Mouse (Mus musculus): ENCODE results near the gene Sost. TPM values are rescaled to one million over a fixed set of nuclear protein-coding genes. Genes with fewer than 3 reads are reported as not detected.

Sost gene
- polyA plus RNA-seq, 1 experiment: not detected

GRCm38 (mm10) chr11:101964647-101965046, 2.2 kb downstream of the Sost start:
- Histone ChIP-seq H3K9me3 (ENCODE audit: control insufficient read depth, low read length) (peaks cover 3% of the 10 kb centered on the region; the same call in 1 of the 2 replicates), H3K36me3 (ENCODE audit: control insufficient read depth) (no peaks in the 10 kb centered on the region), H3K4me1 (ENCODE audit: control insufficient read depth) (no peaks in the 10 kb centered on the region), H3K4me3 (replicated peaks) (no peak overlapping the region), H3K27me3 (ENCODE audit: control insufficient read depth) (peaks cover 78% of the 10 kb centered on the region)
- no peak for TF ChIP-seq GATA1 (IDR thresholded peaks at IDR 0.05; ENCODE audit: low read length)
- no peak for TF ChIP-seq TAL1 (IDR thresholded peaks at IDR 0.05; ENCODE audit: low read length)

GRCm38 (mm10) chr11:101963473-101964291, 3.1 kb downstream of the Sost start:
- peaks cover 83% of the 10 kb centered on the region for H3K27me3 ChIP-seq (ENCODE audit: control insufficient read depth)
- TF ChIP-seq GATA1 (IDR thresholded peaks at IDR 0.05; ENCODE audit: low read length): no peak
- no peaks in the 10 kb centered on the region for H3K4me1 ChIP-seq (ENCODE audit: control insufficient read depth)
- H3K36me3 ChIP-seq (ENCODE audit: control insufficient read depth): no peaks in the 10 kb centered on the region
- peaks cover 3% of the 10 kb centered on the region; the same call in 1 of the 2 replicates for H3K9me3 ChIP-seq (ENCODE audit: control insufficient read depth, low read length)
- H3K4me3 ChIP-seq (replicated peaks): peak overlapping the region; percentile 16

GRCm38 (mm10) chr11:101963043-101963442, 3.8 kb downstream of the Sost start:
- TF ChIP-seq TAL1 (IDR thresholded peaks at IDR 0.05; ENCODE audit: low read length): no peak
- no peak for TF ChIP-seq GATA1 (IDR thresholded peaks at IDR 0.05; ENCODE audit: low read length)
- H3K4me1 ChIP-seq (ENCODE audit: control insufficient read depth): no peaks in the 10 kb centered on the region
- peaks cover 3% of the 10 kb centered on the region; the same call in 1 of the 2 replicates for H3K9me3 ChIP-seq (ENCODE audit: control insufficient read depth, low read length)
- H3K4me3 ChIP-seq (replicated peaks): no peak overlapping the region
- H3K36me3 ChIP-seq (ENCODE audit: control insufficient read depth): no peaks in the 10 kb centered on the region
- peaks cover 82% of the 10 kb centered on the region for H3K27me3 ChIP-seq (ENCODE audit: control insufficient read depth)

GRCm38 (mm10) chr11:101957476-101957875, 9.3 kb downstream of the Sost start:
- Histone ChIP-seq H3K9me3 (ENCODE audit: control insufficient read depth, low read length) (no peaks in the 10 kb centered on the region), H3K36me3 (ENCODE audit: control insufficient read depth) (no peaks in the 10 kb centered on the region), H3K4me1 (ENCODE audit: control insufficient read depth) (peaks cover 6% of the 10 kb centered on the region), H3K27me3 (ENCODE audit: control insufficient read depth) (peaks cover 41% of the 10 kb centered on the region), H3K4me3 (replicated peaks) (no peak overlapping the region)
- TF ChIP-seq GATA1 (IDR thresholded peaks at IDR 0.05; ENCODE audit: low read length): no peak
- TF ChIP-seq TAL1 (IDR thresholded peaks at IDR 0.05; ENCODE audit: low read length): no peak

- Histone ChIP-seq H3K36me3 (ENCODE audit: control insufficient read depth) (no peaks in the 10 kb centered on the region), H3K9me3 (ENCODE audit: control insufficient read depth, low read length) (no peaks in the 10 kb centered on the region), H3K4me3 (replicated peaks) (no peak overlapping the region), H3K4me1 (ENCODE audit: control insufficient read depth) (peaks cover 6% of the 10 kb centered on the region), H3K27me3 (ENCODE audit: control insufficient read depth) (peaks cover 22% of the 10 kb centered on the region)
- no peak for TF ChIP-seq GATA1 (IDR thresholded peaks at IDR 0.05; ENCODE audit: low read length)
- no peak for TF ChIP-seq TAL1 (IDR thresholded peaks at IDR 0.05; ENCODE audit: low read length)
Measured at GRCm38 (mm10) chr11:101953441-101953840, 13.4 kb downstream of the Sost start.

- Histone ChIP-seq H3K9me3 (ENCODE audit: control insufficient read depth, low read length) (no peaks in the 10 kb centered on the region), H3K4me1 (ENCODE audit: control insufficient read depth) (peaks cover 6% of the 10 kb centered on the region), H3K27me3 (ENCODE audit: control insufficient read depth) (peaks cover 22% of the 10 kb centered on the region), H3K4me3 (replicated peaks) (no peak overlapping the region), H3K36me3 (ENCODE audit: control insufficient read depth) (no peaks in the 10 kb centered on the region)
- TF ChIP-seq GATA1 (IDR thresholded peaks at IDR 0.05; ENCODE audit: low read length): no peak
- TF ChIP-seq TAL1 (IDR thresholded peaks at IDR 0.05; ENCODE audit: low read length): no peak
Measured at GRCm38 (mm10) chr11:101952541-101953341, 14.1 kb downstream of the Sost start.

- H3K27me3 ChIP-seq (ENCODE audit: control insufficient read depth): peaks cover 22% of the 10 kb centered on the region
- H3K9me3 ChIP-seq (ENCODE audit: control insufficient read depth, low read length): no peaks in the 10 kb centered on the region
- no peak for TF ChIP-seq GATA1 (IDR thresholded peaks at IDR 0.05; ENCODE audit: low read length)
- no peak for TF ChIP-seq TAL1 (IDR thresholded peaks at IDR 0.05; ENCODE audit: low read length)
- H3K4me1 ChIP-seq (ENCODE audit: control insufficient read depth): peaks cover 6% of the 10 kb centered on the region
- H3K36me3 ChIP-seq (ENCODE audit: control insufficient read depth): no peaks in the 10 kb centered on the region
- no peak overlapping the region for H3K4me3 ChIP-seq (replicated peaks)
Measured at GRCm38 (mm10) chr11:101950021-101950420, 16.8 kb downstream of the Sost start.

GRCm38 (mm10) chr11:101946525-101946924, 20.3 kb downstream of the Sost start:
- no peaks in the 10 kb centered on the region for H3K36me3 ChIP-seq (ENCODE audit: control insufficient read depth)
- H3K4me3 ChIP-seq (replicated peaks): no peak overlapping the region
- H3K4me1 ChIP-seq (ENCODE audit: control insufficient read depth): no peaks in the 10 kb centered on the region
- peaks cover 2% of the 10 kb centered on the region; the same call in 1 of the 2 replicates for H3K27me3 ChIP-seq (ENCODE audit: control insufficient read depth)
- TF ChIP-seq GATA1 (IDR thresholded peaks at IDR 0.05; ENCODE audit: low read length) (no peak), TAL1 (IDR thresholded peaks at IDR 0.05; ENCODE audit: low read length) (no peak)
- no peaks in the 10 kb centered on the region for H3K9me3 ChIP-seq (ENCODE audit: control insufficient read depth, low read length)

- H3K27me3 ChIP-seq (ENCODE audit: control insufficient read depth): peaks cover 17% of the 10 kb centered on the region
- H3K4me3 ChIP-seq (replicated peaks): no peak overlapping the region
Measured at GRCm38 (mm10) chr11:101943055-101943454, 23.8 kb downstream of the Sost start.

More at GRCm38 (mm10) chr11:101943055-101943454, 23.8 kb downstream of the Sost start:
- Histone ChIP-seq H3K4me1 (ENCODE audit: control insufficient read depth) (no peaks in the 10 kb centered on the region), H3K9me3 (ENCODE audit: control insufficient read depth, low read length) (no peaks in the 10 kb centered on the region), H3K36me3 (ENCODE audit: control insufficient read depth) (no peaks in the 10 kb centered on the region)
- TF ChIP-seq TAL1 (IDR thresholded peaks at IDR 0.05; ENCODE audit: low read length) (no peak), GATA1 (IDR thresholded peaks at IDR 0.05; ENCODE audit: low read length) (no peak)

All from erythroblast, embryonic 14.5 days (primary cell).